Mouse (Mus musculus) liver, postnatal 0 days (tissue): ENCODE data around the gene Actb.

Experiments
- CTCF ChIP-seq: sonication (generic); IDR thresholded peaks from 2 replicates; pipeline ENCODE4 v1.5.1; 2016; ENCODE audit warnings: antibody characterized with exemption, low read depth
- EP300 ChIP-seq: IDR thresholded peaks from 2 replicates; pipeline ENCODE4 v1.6.1; 2016; ENCODE audit warnings: antibody characterized with exemption, low read depth, mild to moderate bottlenecking

DNA sequence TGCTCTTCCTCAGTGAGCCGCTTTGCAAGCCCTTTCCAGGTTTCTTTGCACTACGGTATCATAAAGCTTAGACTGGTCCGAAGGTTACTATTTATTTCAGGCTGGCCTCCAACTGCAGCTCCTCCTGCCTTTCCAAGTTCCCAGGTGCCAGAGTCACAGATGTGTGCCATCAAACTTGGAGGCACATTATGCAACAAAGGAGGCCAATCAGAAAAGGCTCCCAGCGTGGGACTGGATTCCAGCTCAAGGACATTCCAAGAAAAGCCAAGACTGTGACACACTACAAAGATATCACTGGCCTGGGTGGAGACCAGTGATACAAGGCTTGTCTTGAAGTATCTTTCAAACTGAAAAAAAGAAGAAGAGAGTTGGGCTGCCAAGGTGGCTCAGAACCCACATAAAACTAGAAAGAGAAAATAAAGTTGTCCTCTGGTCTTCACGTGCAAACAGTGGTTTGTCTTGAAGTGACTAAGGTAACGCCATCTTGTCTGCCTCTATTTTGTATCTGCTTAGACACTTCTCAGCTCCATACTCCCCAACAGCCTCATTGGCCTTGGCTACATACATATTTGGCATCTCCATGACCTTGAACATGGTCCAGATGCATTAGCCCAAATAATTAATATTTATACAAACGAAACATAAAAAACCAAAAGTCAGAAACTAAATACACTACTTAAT, 8.8 kb downstream of the Actb start:
- TF ChIP-seq CTCF (no peak), EP300 (no peak)
